Mouse (Mus musculus) bone marrow, adult 2 months (tissue): ENCODE data around the gene Xpnpep2.

Experiments used
- CTCF ChIP-seq: fragments of 200-500 bp; IDR thresholded peaks from 2 replicates; pipeline ENCODE4 v1.5.1; 2011; ENCODE audit warnings: low read length, control low read depth; ENCODE audit not compliant: control insufficient read depth, insufficient read depth
- POLR2A ChIP-seq: fragments of 200-500 bp; IDR thresholded peaks from 2 replicates; pipeline ENCODE4 v1.6.1; 2011; ENCODE audit warnings: low read depth, mild to moderate bottlenecking, control low read depth, low read length, borderline replicate concordance; ENCODE audit not compliant: control insufficient read depth

DNA sequence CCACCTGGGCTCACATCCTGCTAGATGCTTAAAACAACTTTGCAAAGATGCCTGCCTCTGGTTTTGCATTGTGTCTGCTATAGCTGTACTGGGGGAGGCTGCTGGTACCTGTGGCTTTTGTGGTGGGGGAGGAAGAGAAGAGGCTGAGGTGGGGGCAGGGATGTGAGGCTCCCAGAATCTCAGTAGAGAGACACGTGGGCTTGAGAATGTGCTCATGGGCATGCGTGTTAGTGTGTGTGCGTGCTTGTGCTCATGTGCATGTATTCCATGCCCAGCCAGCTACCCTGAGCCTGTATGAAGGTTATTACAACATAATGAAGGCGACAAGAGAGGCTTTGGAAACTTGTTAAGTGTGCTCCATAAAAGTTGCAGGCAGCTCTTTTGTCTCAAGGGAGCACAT is 28.4 kb downstream of the Xpnpep2 start:
- TF ChIP-seq CTCF, result no peak
- TF ChIP-seq POLR2A, result no peak
